Mouse (Mus musculus) thymus, postnatal 25 days (tissue): ENCODE data around the gene Gas2.

Source experiments
- DNase-seq: peaks from one replicate; pipeline ENCODE4 v3.0.0; 2022

Gas2 gene

GRCm38 (mm10) chr7:51885345-51885744, 23.5 kb downstream of the Gas2 start:
- DNase-seq, result no peak

- DNase-seq, result no peak
Observed at GRCm38 (mm10) chr7:51887678-51888567, 26.1 kb downstream of the Gas2 start.

- no peak for DNase-seq
Observed at GRCm38 (mm10) chr7:51889601-51890000, 27.8 kb downstream of the Gas2 start.

GRCm38 (mm10) chr7:51892224-51892965, 30.6 kb downstream of the Gas2 start:
- DNase-seq, result no peak

GRCm38 (mm10) chr7:51893008-51893407, 31.2 kb downstream of the Gas2 start:
- DNase-seq, result no peak

- no peak for DNase-seq
Observed at GRCm38 (mm10) chr7:51894133-51894801, 32.5 kb downstream of the Gas2 start.

- DNase-seq, result no peak
Observed at GRCm38 (mm10) chr7:51894939-51895338, 33.1 kb downstream of the Gas2 start.

- no peak for DNase-seq
Observed at GRCm38 (mm10) chr7:51899066-51899465, 37.3 kb downstream of the Gas2 start.

GRCm38 (mm10) chr7:51913292-51914050, 51.7 kb downstream of the Gas2 start:
- DNase-seq, result no peak

GRCm38 (mm10) chr7:51914132-51914531, 52.3 kb downstream of the Gas2 start:
- DNase-seq, result no peak

GRCm38 (mm10) chr7:51928761-51929519, 67.1 kb downstream of the Gas2 start:
- no peak for DNase-seq

- no peak for DNase-seq
Observed at GRCm38 (mm10) chr7:51931217-51931616, 69.4 kb downstream of the Gas2 start.

- no peak for DNase-seq
Observed at GRCm38 (mm10) chr7:51937337-51937736, 75.5 kb downstream of the Gas2 start.

GRCm38 (mm10) chr7:51940461-51940860, 78.6 kb downstream of the Gas2 start:
- DNase-seq, result no peak

- no peak for DNase-seq
Observed at GRCm38 (mm10) chr7:51955424-51956041, 93.7 kb downstream of the Gas2 start.

GRCm38 (mm10) chr7:51957766-51958165, 96.0 kb downstream of the Gas2 start:
- no peak for DNase-seq

- DNase-seq, result no peak
Observed at GRCm38 (mm10) chr7:51960698-51961374, 99.0 kb downstream of the Gas2 start.

GRCm38 (mm10) chr7:51962219-51962952, 100.6 kb downstream of the Gas2 start:
- DNase-seq, result no peak

- DNase-seq, result no peak
Observed at GRCm38 (mm10) chr7:51964681-51965080, 102.9 kb downstream of the Gas2 start.

GRCm38 (mm10) chr7:51967581-51967980, 105.8 kb downstream of the Gas2 start:
- DNase-seq, result no peak
